Mouse (Mus musculus): ENCODE data around the gene Lfng.

Gene Lfng

GRCm38 (mm10) chr5:140639312-140639711 is 32.2 kb downstream of the Lfng start:
- WGBS: 87% methylated on average over 4 of the region's 4 CpGs

GRCm38 (mm10) chr5:140639871-140640270 is 32.8 kb downstream of the Lfng start:
- WGBS: 50% methylated on average over 14 of the region's 14 CpGs

GRCm38 (mm10) chr5:140640812-140641211 is 33.7 kb downstream of the Lfng start:
- WGBS: 69% methylated on average over 2 of the region's 2 CpGs

DNA sequence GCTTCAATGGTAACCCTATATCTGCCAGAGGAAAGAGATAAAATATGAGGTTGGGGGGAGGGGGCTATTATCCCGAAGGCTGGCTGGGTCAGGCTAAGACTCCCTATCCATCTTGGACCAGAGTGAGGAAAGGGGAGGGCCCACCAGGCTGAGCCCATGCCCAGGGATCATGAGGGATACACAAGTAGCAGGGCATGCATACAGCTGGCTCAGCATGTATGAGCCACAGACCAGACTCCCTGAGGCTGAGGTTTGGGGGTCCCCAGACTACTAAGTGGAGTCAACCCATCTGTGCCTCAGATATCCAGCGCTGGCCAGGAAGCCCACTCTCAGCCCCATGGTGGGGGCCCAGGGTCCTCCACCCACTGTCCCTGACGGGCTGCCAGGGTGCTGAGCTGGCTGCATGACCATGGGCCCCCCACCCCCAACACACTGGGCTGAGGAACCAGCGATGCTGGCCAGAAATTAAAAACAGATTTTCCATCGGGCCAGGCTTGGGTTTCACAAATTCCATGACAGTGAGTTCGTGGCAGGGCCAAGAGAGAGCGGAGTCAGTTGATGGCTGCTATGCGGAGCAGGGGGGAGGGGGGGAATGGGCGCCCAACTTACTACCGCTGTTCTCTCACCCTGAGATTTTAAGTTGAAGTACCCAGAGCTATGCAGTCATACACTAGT is 34.3 kb downstream of the Lfng start:
- 46% methylated on average over 10 of the region's 10 CpGs for WGBS

- 52% methylated on average over 3 of the region's 3 CpGs for WGBS
These were observed 35.0 kb downstream of the Lfng start for GRCm38 (mm10) chr5:140642076-140642475.

DNA sequence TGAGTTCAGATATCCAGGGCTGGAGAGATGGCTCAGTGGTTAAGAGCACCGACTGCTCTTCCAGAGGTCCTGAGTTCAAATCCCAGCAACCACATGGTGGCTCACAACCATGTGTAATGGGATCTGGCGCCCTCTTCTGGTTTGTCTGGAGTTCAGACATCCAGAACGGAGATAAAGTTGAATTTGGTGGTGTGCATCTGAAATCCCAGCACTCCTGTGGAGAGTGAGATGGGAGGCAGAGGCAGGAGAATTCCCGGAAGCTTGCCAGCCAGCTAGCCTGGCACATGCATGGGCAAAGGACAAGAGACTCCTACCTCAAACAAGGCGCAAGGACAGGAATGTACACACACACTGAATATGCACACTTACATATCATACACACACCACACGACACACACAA is 37.1 kb downstream of the Lfng start:
- WGBS: 79% methylated on average over 6 of the region's 6 CpGs

GRCm38 (mm10) chr5:140644702-140645201 is 37.6 kb downstream of the Lfng start:
- WGBS: 30% methylated on average over 15 of the region's 15 CpGs

DNA sequence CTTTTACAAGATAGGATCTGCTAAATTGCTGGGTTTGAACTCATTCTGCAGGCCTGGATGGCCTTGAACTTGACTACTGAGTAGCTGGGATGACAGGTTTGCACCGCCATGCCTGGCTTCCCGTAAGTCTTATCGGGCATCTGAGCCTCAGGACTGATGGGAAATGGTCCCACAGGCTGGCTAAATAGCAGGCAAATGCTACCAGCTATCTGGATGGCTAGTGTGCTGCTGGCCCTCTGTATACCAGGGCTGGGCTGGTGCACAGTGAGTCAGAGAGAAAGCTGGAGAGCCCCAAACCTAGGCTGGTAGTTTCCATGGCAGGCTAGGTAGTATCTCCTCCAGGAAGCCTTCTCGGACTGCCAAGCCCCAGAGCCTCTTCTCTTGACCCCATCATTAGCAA is 38.3 kb downstream of the Lfng start:
- WGBS: 64% methylated on average over 4 of the region's 4 CpGs

DNA sequence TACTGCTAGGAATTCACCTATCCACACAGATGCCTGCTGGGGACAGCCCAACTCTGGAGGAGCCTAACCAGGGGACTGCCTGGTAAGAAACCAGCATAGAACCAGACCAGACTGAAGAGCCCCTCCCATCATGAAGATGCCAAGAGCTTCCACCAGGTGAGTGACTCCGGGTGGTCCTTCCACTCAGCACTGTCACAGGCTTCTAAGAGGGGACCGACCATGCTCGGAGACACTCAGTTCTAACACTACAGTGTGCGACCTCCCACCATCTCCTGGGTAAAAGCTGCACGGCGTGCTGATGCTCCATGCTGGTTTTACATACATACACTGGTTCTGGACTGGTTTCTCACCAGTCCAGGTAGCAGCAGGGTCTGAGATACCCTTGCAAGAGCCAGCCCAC is 39.1 kb downstream of the Lfng start:
- WGBS: 50% methylated on average over 6 of the region's 6 CpGs

DNA sequence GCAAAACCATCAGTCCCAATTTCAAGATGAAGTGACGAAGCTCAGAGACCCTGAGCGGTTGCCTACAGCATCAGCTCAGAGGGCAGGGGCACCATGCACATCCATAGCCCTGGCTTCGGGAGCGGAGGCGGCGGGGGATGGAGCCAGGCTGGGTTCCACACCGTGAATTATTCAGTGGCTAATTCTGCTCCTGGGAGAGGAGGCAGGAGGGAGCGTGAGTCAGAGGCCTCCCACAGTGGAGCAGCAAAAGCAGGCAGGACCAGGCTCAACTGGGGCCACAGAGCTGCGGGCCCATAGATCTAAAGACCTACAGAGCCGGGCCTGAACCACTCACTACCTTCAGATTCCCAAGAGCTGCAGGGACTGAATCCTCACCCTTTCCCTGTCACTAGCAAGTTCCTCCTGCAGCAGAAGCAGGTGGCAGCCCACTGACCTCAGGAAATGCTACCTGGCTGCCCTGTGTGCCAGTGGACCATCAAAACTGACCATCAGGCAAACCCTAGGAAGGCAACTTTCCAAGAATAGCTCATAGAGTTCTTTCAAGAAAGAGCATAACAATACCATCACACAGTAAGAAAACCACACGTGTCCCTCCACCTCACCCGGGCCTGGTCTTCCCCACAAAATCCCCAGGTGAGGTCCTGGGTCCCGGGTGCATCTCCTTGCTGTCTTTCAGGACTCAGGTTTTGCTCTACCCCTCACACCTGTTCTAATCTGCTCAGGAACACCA is 40.1 kb downstream of the Lfng start:
- 23% methylated on average over 13 of the region's 13 CpGs for WGBS

GRCm38 (mm10) chr5:140647821-140648518 is 40.9 kb downstream of the Lfng start:
- 3% methylated on average over 13 of the region's 13 CpGs for WGBS

GRCm38 (mm10) chr5:140648519-140649100 is 41.5 kb downstream of the Lfng start, which contains the start of gene Ttyh3:
Gene Ttyh3 (minus strand): TSS chr5:140649031.
- WGBS: under 1% methylated on average over 62 of the region's 62 CpGs

DNA sequence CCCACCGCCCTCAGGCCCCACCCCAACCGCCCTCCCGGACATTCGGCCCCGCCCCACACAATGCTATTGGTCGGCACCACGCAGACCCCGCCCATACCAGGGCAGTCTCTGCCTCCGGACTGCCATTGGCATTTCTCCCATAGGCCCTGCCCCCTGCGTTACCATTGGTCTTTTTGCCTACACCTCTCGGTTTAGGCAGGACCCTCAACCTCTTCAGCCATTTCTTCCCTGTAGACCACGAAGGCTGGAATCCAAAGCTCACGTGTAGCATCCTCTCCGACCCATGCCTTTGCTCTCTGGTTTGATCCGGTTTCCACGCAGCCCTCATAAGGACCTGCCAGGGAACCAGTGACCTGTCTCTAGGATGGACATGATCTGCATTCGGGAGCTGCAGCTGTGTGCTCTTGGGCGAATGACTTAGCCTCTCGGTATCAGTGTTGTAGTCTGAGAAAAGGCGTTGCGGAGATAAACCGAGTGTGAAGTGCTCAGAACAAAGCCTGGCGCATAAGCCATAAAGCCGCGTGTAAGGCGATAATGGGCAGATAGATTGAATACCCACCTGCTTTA is 42.1 kb downstream of the Lfng start:
- WGBS: 7% methylated on average over 26 of the region's 26 CpGs

GRCm38 (mm10) chr5:140649881-140650414 is 42.8 kb downstream of the Lfng start:
- 69% methylated on average over 7 of the region's 7 CpGs for WGBS

DNA sequence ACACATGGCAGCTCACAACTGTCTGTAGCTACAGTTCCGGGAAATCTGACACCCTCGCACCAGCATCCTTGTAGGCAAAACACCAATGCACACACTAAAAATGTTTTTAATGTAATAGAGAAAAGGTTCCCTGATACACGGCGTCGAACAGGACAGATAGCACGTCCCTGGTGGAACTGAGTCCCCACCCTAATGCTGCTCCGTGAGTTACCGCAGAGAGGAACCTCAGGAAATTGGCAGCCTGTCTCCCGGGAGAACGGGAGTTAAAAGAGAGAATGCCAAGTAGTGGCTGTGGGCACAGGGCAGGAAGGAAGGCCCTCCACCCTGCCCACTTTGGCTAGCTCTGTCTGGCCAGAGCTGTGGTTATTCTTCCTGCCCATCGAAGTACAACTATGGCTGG is 44.1 kb downstream of the Lfng start:
- WGBS: 60% methylated on average over 11 of the region's 11 CpGs

DNA sequence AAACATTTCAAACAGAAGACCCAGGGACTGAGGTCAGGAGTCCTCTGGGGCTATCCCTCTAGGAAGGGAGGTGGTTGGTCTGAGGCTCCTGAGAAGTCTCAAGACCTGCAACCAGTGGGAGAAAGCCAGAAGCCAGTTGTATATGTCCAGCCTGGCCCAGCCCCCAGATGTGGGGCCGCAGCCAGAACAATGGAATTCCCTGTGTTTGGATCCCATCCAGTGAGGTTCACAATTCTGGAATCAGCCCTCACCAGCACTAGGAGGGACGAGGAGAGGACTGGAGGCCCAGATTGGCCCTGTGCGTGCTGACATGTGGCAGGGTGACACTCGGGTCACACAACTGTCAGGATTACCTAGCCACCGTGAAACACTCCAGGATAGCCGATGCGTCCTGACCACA is 45.5 kb downstream of the Lfng start:
- WGBS: 73% methylated on average over 7 of the region's 7 CpGs

DNA sequence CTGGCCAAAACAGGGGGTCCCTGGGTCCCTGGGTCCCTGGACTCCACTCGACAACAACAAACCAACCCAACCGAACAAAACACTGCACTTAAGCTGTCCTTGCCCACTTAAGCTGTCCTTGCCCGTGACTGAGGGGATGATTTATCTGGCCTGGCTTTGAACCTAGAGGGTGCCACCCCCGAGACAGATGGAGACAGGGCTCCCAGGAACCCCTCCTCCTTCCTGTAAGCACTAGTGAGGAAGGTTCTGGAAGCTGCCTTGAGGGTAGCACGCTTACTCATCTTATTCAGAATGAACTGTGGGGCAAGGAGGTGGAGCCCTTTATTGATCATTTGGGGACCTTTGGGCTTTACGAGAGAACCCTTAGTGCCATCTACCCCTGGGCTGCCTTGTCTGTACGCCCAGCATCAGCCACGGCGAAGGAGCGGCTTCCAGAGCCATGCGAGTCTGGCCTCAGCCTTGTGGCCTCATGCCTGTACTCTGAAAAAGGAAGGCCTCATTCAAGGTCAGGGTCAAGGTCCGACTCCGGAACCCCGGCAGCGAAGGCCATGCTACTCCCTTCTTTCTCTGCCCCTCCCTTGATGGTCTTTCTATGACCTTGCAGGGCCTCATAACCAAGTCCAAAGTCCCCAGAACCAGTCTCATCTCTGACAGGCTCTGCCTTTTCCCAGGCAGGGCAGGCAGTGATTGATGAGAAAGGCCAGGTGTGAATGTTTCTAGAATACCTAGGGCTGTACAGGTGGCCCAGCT is 47.2 kb downstream of the Lfng start:
- WGBS: 94% methylated on average over 15 of the region's 15 CpGs

GRCm38 (mm10) chr5:140659607-140660272 is 52.6 kb downstream of the Lfng start:
- 21% methylated on average over 16 of the region's 16 CpGs for WGBS

- WGBS: 71% methylated on average over 1 of the region's 1 CpGs
These were observed 53.3 kb downstream of the Lfng start for GRCm38 (mm10) chr5:140660398-140660797.

- WGBS: 58% methylated on average over 8 of the region's 8 CpGs
These were observed 54.3 kb downstream of the Lfng start for GRCm38 (mm10) chr5:140661427-140661826.
